Mouse (Mus musculus): ENCODE data around the gene Ctps. TPM values are rescaled to one million over a fixed set of nuclear protein-coding genes. Genes with fewer than 3 reads are reported as not detected.

Ctps gene
- total and polyA plus RNA-seq, 2 experiments from 2014 or later, result 66.6 to 79.7 TPM

DNA sequence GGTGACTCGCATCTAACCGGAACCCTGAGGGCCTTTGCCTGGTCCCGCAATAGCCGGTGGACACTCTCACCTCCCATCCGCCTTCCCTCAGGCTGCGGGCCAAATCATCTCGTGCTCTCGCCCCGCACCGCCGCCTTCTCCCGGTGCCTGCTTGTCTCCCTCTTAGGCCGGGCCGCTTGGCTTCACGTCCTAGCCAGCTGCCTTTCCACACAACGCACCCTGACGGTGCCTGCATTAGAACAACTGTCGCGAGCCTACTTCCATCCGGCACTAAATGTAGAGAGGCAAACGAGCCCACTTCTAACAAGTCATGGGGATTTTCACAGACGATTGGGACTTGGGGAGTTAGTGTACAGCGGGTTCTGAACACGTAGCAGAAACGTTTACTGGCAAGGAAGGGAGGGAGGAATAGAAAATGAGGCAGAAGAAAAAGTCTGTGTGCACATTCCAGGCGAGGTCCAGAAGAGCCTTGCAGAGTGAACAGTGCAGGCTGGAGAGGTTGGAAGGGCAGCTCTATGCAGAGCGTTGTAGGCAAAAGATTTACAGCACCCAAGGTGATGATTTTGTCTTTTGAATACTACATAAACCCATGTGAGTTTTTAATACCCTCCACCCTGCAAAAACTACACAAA, 478 bp upstream of the Ctps start:
- Histone ChIP-seq H3K27me3 (ENCODE audit: control insufficient read depth, insufficient read depth, low read length) (no peaks in the 10 kb centered on the region), H3K4me2 (ENCODE audit: low read depth, low read length) (peak overlapping the region; percentile 88), H3K9me3 (replicated peaks; ENCODE audit: control insufficient read depth, low read length) (no peaks in the 10 kb centered on the region), H3K36me3 (replicated peaks; ENCODE audit: control insufficient read depth, insufficient read depth, low read length) (peaks cover 2% of the 10 kb centered on the region; the same call in 1 of the 2 replicates), H3K4me3 (ENCODE audit: low read depth, low read length) (peak overlapping the region; percentile 62), H3K27ac (ENCODE audit: low read depth) (peak overlapping the region; percentile 97), H3K9ac (replicated peaks; ENCODE audit: low read depth, low read length) (peak overlapping the region; percentile 75), H3K4me1 (ENCODE audit: control insufficient read depth, insufficient read depth) (peaks cover 37% of the 10 kb centered on the region)
- TF ChIP-seq EP300 (IDR thresholded peaks at IDR 0.05; ENCODE audit: low read depth), result no peak
- TF ChIP-seq CTCF (IDR thresholded peaks at IDR 0.05; ENCODE audit: low read depth), result no peak
- peak; percentile 43 for ATAC-seq (ENCODE audit: insufficient read depth, low read depth)
- DNase-seq (ENCODE audit: low spot score), result peak; percentile 35
- WGBS, result 2% methylated on average over 27 of the region's 27 CpGs

DNA sequence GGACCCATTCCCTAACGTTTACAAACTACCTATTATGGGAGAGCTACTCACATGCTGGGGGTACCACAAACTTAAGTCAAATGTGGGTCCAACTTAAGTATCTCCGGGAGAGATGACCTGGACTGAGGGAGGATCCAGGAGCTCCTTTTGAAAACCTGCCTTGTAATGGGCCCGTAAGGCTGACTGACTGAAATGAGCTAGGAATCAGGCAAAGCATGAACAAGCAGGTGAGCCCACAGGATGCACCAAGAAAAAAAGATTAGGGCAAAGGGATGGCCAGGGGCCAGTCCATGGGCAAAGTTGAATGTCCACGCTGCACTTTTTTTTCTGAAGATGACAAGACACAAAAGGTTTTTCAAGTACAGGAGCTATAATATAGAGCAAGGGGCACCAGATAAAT, 1.1 kb downstream of the Ctps start:
- H3K27ac ChIP-seq (ENCODE audit: low read depth), result peak overlapping the region; percentile 97

DNA sequence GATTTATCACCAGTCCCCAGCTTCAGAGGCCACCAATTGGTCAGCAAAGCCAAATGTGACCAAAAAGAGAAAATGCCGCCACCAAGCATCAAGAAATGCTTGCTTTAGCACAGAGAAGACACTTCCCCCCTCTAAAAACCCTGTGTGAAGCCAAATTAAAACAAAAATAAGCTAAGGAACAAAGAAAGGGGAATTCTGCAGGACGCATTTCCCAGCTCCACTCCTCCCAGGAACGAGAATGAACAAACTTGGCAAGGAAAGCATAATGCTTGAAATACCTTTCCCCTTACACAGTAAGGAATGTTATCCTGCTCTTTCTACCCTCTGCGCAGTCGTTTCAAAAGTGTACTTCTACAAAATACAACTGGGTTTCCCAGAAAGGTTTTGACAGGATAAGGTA, 2.1 kb downstream of the Ctps start:
- no peaks in the 10 kb centered on the region for H3K9me3 ChIP-seq (replicated peaks; ENCODE audit: control insufficient read depth, low read length)
- no peak for TF ChIP-seq CTCF (IDR thresholded peaks at IDR 0.05; ENCODE audit: low read depth)
- TF ChIP-seq EP300 (IDR thresholded peaks at IDR 0.05; ENCODE audit: low read depth), result peak; percentile 67
- 5% methylated on average over 5 of the region's 5 CpGs for WGBS
- H3K27me3 ChIP-seq (ENCODE audit: control insufficient read depth, insufficient read depth, low read length), result no peaks in the 10 kb centered on the region
- H3K36me3 ChIP-seq (replicated peaks; ENCODE audit: control insufficient read depth, insufficient read depth, low read length), result peaks cover 27% of the 10 kb centered on the region
- H3K9ac ChIP-seq (replicated peaks; ENCODE audit: low read depth, low read length), result peak overlapping the region; percentile 75
- peak overlapping the region; percentile 97 for H3K27ac ChIP-seq (ENCODE audit: low read depth)
- DNase-seq (ENCODE audit: low spot score) (peak; percentile 95), ATAC-seq (ENCODE audit: insufficient read depth, low read depth) (peak; percentile 51)
- H3K4me1 ChIP-seq (ENCODE audit: control insufficient read depth, insufficient read depth), result peaks cover 37% of the 10 kb centered on the region
- H3K4me3 ChIP-seq (ENCODE audit: low read depth, low read length), result peak overlapping the region; percentile 62
- peak overlapping the region; percentile 88 for H3K4me2 ChIP-seq (ENCODE audit: low read depth, low read length)

More for the DNA sequence above, 1.1 kb downstream of the Ctps start:
- peak overlapping the region; percentile 75 for H3K9ac ChIP-seq (replicated peaks; ENCODE audit: low read depth, low read length)
- H3K4me2 ChIP-seq (ENCODE audit: low read depth, low read length), result peak overlapping the region; percentile 88
- H3K4me1 ChIP-seq (ENCODE audit: control insufficient read depth, insufficient read depth), result peaks cover 37% of the 10 kb centered on the region
- no peaks in the 10 kb centered on the region for H3K9me3 ChIP-seq (replicated peaks; ENCODE audit: control insufficient read depth, low read length)
- H3K27me3 ChIP-seq (ENCODE audit: control insufficient read depth, insufficient read depth, low read length), result no peaks in the 10 kb centered on the region
- H3K36me3 ChIP-seq (replicated peaks; ENCODE audit: control insufficient read depth, insufficient read depth, low read length), result peaks cover 17% of the 10 kb centered on the region
- TF ChIP-seq CTCF (IDR thresholded peaks at IDR 0.05; ENCODE audit: low read depth), result no peak
- no peak for TF ChIP-seq EP300 (IDR thresholded peaks at IDR 0.05; ENCODE audit: low read depth)
- no peak for DNase-seq (ENCODE audit: low spot score)
- 3% methylated on average over 4 of the region's 4 CpGs for WGBS
- ATAC-seq (ENCODE audit: insufficient read depth, low read depth), result no peak
- peak overlapping the region; percentile 62 for H3K4me3 ChIP-seq (ENCODE audit: low read depth, low read length)

DNA sequence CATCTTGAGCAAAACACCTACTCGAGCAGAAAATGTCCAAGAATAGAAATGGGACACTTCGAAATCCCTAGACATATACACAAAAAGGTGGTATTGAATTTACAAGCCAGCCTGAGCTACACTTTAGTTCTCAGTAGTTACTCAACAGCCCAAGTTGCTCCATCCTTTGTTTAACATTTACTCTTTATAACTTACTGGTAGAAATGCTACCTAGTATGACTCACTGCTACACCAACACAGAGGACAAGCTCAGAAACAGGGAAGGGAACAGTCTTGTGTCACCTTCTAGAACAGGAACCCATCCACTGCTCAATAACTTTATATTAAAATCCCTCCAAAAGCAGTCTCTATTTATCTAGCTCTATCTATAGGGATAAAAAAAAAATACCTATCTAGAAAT, 4.3 kb downstream of the Ctps start:
- no peaks in the 10 kb centered on the region for H3K9me3 ChIP-seq (replicated peaks; ENCODE audit: control insufficient read depth, low read length)
- no peak for TF ChIP-seq EP300 (IDR thresholded peaks at IDR 0.05; ENCODE audit: low read depth)
- no peak for TF ChIP-seq CTCF (IDR thresholded peaks at IDR 0.05; ENCODE audit: low read depth)
- no peak for ATAC-seq (ENCODE audit: insufficient read depth, low read depth)
- H3K27me3 ChIP-seq (ENCODE audit: control insufficient read depth, insufficient read depth, low read length), result no peaks in the 10 kb centered on the region
- H3K4me1 ChIP-seq (ENCODE audit: control insufficient read depth, insufficient read depth), result peaks cover 28% of the 10 kb centered on the region
- no peak overlapping the region for H3K27ac ChIP-seq (ENCODE audit: low read depth)
- H3K4me2 ChIP-seq (ENCODE audit: low read depth, low read length), result no peak overlapping the region
- 72% methylated on average over 2 of the region's 2 CpGs for WGBS
- H3K36me3 ChIP-seq (replicated peaks; ENCODE audit: control insufficient read depth, insufficient read depth, low read length), result peaks cover 46% of the 10 kb centered on the region
- no peak for DNase-seq (ENCODE audit: low spot score)
- no peak overlapping the region for H3K4me3 ChIP-seq (ENCODE audit: low read depth, low read length)
- no peak overlapping the region for H3K9ac ChIP-seq (replicated peaks; ENCODE audit: low read depth, low read length)

DNA sequence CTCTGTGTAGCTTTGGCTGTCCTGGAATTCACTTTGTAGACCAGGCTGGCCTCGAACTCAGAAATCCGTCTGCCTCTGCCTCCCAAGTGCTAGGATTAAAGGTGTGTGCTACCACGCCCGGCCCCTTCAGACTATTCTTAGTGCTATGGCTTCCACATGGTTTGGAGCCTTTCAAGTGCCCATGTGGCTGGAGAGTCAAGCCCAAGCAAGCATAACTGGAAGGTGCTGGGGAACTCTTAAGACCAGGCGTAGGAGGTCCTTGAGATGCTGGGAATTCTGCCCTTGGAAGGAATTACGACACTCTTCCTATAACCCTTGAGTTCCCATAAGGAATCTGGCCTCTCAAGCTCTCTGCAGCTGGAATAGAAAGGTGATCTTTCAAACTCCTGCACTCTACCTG, 13.5 kb downstream of the Ctps start:
- no peaks in the 10 kb centered on the region for H3K27me3 ChIP-seq (ENCODE audit: control insufficient read depth, insufficient read depth, low read length)
- TF ChIP-seq EP300 (IDR thresholded peaks at IDR 0.05; ENCODE audit: low read depth), result no peak
- TF ChIP-seq CTCF (IDR thresholded peaks at IDR 0.05; ENCODE audit: low read depth), result no peak
- no peaks in the 10 kb centered on the region for H3K9me3 ChIP-seq (replicated peaks; ENCODE audit: control insufficient read depth, low read length)
- peaks cover 95% of the 10 kb centered on the region for H3K36me3 ChIP-seq (replicated peaks; ENCODE audit: control insufficient read depth, insufficient read depth, low read length)
- H3K9ac ChIP-seq (replicated peaks; ENCODE audit: low read depth, low read length), result no peak overlapping the region
- no peak overlapping the region for H3K27ac ChIP-seq (ENCODE audit: low read depth)
- H3K4me3 ChIP-seq (ENCODE audit: low read depth, low read length), result no peak overlapping the region
- WGBS, result 88% methylated on average over 6 of the region's 6 CpGs
- ATAC-seq (ENCODE audit: insufficient read depth, low read depth) (no peak), DNase-seq (ENCODE audit: low spot score) (no peak)
- no peaks in the 10 kb centered on the region for H3K4me1 ChIP-seq (ENCODE audit: control insufficient read depth, insufficient read depth)
- no peak overlapping the region for H3K4me2 ChIP-seq (ENCODE audit: low read depth, low read length)

DNA sequence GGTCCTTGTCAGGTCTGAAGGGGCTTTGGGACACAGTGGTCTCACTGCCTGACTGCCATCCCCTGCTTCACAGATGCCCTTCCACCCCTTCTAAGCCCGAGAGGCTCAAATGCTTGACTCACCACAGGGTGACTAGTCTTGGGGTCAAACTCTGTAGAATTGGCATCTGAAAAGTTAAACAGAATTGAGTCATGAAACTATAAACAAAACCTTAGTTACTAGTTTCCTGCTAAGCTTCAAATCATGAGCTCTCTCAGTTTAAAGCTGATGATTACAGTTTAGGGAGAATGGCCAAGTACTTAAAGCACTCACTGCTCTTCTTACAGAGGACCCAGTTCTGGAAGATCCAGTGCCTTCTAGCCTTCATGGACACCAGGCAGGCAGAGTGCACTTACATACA, 25.2 kb downstream of the Ctps start:
- H3K36me3 ChIP-seq (replicated peaks; ENCODE audit: control insufficient read depth, insufficient read depth, low read length), result peaks cover 94% of the 10 kb centered on the region
- no peak for ATAC-seq (ENCODE audit: insufficient read depth, low read depth)
- TF ChIP-seq CTCF (IDR thresholded peaks at IDR 0.05; ENCODE audit: low read depth), result no peak
- no peak for TF ChIP-seq EP300 (IDR thresholded peaks at IDR 0.05; ENCODE audit: low read depth)
- no peaks in the 10 kb centered on the region for H3K9me3 ChIP-seq (replicated peaks; ENCODE audit: control insufficient read depth, low read length)
- H3K9ac ChIP-seq (replicated peaks; ENCODE audit: low read depth, low read length), result no peak overlapping the region
- no peak overlapping the region for H3K4me3 ChIP-seq (ENCODE audit: low read depth, low read length)
- no peak overlapping the region for H3K4me2 ChIP-seq (ENCODE audit: low read depth, low read length)
- H3K27me3 ChIP-seq (ENCODE audit: control insufficient read depth, insufficient read depth, low read length), result no peaks in the 10 kb centered on the region
- H3K27ac ChIP-seq (ENCODE audit: low read depth), result no peak overlapping the region
- WGBS, result 93% methylated on average over 1 of the region's 1 CpGs
- H3K4me1 ChIP-seq (ENCODE audit: control insufficient read depth, insufficient read depth), result no peaks in the 10 kb centered on the region
- no peak for DNase-seq (ENCODE audit: low spot score)
